Comparison of ENCODE assay signal across 8 mouse cellular contexts in genomic region chr9:64020606-64021318, GRCm38 (mm10). TPM values are rescaled to one million over a fixed set of nuclear protein-coding genes. Genes with fewer than 3 reads are reported as not detected.
DNase-seq lines count a peak whose midpoint lies in the region; ATAC-seq and TF ChIP-seq lines count a peak whose summit lies in the region.

No protein-coding gene starts in this region.

- peak; percentile 69 for DNase-seq in 3134 (ENCODE audit: extremely low read depth, insufficient read length, low spot score)
- no peak for DNase-seq in layer of hippocampus, postnatal 14 days (ENCODE audit: low spot score in 2 of 2)
- no peak for DNase-seq in right cerebral cortex, postnatal 10 days (ENCODE audit: low spot score in 2 of 2)

- H3K4me3 ChIP-seq in ES-Bruce4 (ENCODE audit: low read depth, low read length): peak overlapping the region; percentile 54
- peak overlapping the region; percentile 61 for H3K4me3 ChIP-seq in forebrain, embryonic 13.5 days
- H3K4me3 ChIP-seq in hindbrain, embryonic 16.5 days (ENCODE audit: low read length): peak overlapping the region; percentile 49
- peak overlapping the region; percentile 88 for H3K4me3 ChIP-seq in lung, embryonic 15.5 days
- H3K4me3 ChIP-seq in stomach, embryonic 15.5 days (replicated peaks): peak overlapping the region; percentile 80

- no peak for TF ChIP-seq CTCF in ES-Bruce4 (IDR thresholded peaks at IDR 0.05; ENCODE audit: low read depth, low read length)

- whole genome bisulfite sequencing in forebrain, embryonic 13.5 days: under 1% methylated on average over 62 of the region's 89 CpGs
- WGBS in hindbrain, embryonic 16.5 days: under 1% methylated on average over 75 of the region's 89 CpGs
- WGBS in lung, embryonic 15.5 days: under 1% methylated on average over 89 of the region's 89 CpGs
- under 1% methylated on average over 84 of the region's 89 CpGs for WGBS in stomach, embryonic 15.5 days

- H3K9me3 ChIP-seq in ES-Bruce4 (replicated peaks; ENCODE audit: control insufficient read depth, insufficient read depth, low read length, poor library complexity, severe bottlenecking): no peaks in the 10 kb centered on the region
- H3K9me3 ChIP-seq in forebrain, embryonic 13.5 days (replicated peaks): no peaks in the 10 kb centered on the region
- no peaks in the 10 kb centered on the region for H3K9me3 ChIP-seq in hindbrain, embryonic 16.5 days (ENCODE audit: control insufficient read depth, low read length)
- H3K9me3 ChIP-seq in lung, embryonic 15.5 days: no peaks in the 10 kb centered on the region
- H3K9me3 ChIP-seq in stomach, embryonic 15.5 days: no peaks in the 10 kb centered on the region

- H3K36me3 ChIP-seq in ES-Bruce4 (ENCODE audit: control insufficient read depth, insufficient read depth, low read length, poor library complexity, severe bottlenecking): no peaks in the 10 kb centered on the region
- no peaks in the 10 kb centered on the region for H3K36me3 ChIP-seq in forebrain, embryonic 13.5 days (ENCODE audit: poor library complexity, severe bottlenecking)
- no peaks in the 10 kb centered on the region for H3K36me3 ChIP-seq in hindbrain, embryonic 16.5 days (ENCODE audit: control insufficient read depth, insufficient read depth, low read length)
- peaks cover 6% of the 10 kb centered on the region; the same call in 1 of the 2 replicates for H3K36me3 ChIP-seq in lung, embryonic 15.5 days
- H3K36me3 ChIP-seq in stomach, embryonic 15.5 days: no peaks in the 10 kb centered on the region

- TF ChIP-seq POLR2A in ES-Bruce4 (IDR thresholded peaks at IDR 0.05; ENCODE audit: insufficient read depth, low read length): no peak

- H3K27ac ChIP-seq in ES-Bruce4 (ENCODE audit: insufficient read depth, low read length): no peak overlapping the region
- H3K27ac ChIP-seq in forebrain, embryonic 13.5 days: peak overlapping the region; percentile 78
- H3K27ac ChIP-seq in hindbrain, embryonic 16.5 days (ENCODE audit: low read depth, low read length): peak overlapping the region; percentile 64; the same call in 1 of the 2 replicates
- peak overlapping the region; percentile 99 for H3K27ac ChIP-seq in lung, embryonic 15.5 days
- H3K27ac ChIP-seq in stomach, embryonic 15.5 days: peak overlapping the region; percentile 99

- H3K9ac ChIP-seq in ES-Bruce4 (ENCODE audit: low read depth, poor library complexity, severe bottlenecking): peak overlapping the region; percentile 90
- peak overlapping the region; percentile 88 for H3K9ac ChIP-seq in forebrain, embryonic 13.5 days
- peak overlapping the region; percentile 62 for H3K9ac ChIP-seq in hindbrain, embryonic 16.5 days (ENCODE audit: low read depth, low read length)
- H3K9ac ChIP-seq in lung, embryonic 15.5 days: peak overlapping the region; percentile 98
- H3K9ac ChIP-seq in stomach, embryonic 15.5 days: peak overlapping the region; percentile 88

- peak overlapping the region; percentile 89 for H3K4me2 ChIP-seq in forebrain, embryonic 13.5 days
- peak overlapping the region; percentile 91 for H3K4me2 ChIP-seq in hindbrain, embryonic 16.5 days (ENCODE audit: low read length)
- H3K4me2 ChIP-seq in lung, embryonic 15.5 days: peak overlapping the region; percentile 94
- peak overlapping the region; percentile 95 for H3K4me2 ChIP-seq in stomach, embryonic 15.5 days

- no peak for ATAC-seq in forebrain, embryonic 13.5 days
- ATAC-seq in hindbrain, embryonic 16.5 days: no peak
- no peak for ATAC-seq in lung, embryonic 15.5 days (ENCODE audit: borderline replicate concordance, extremely low read depth, low FRiP score, low TSS enrichment)
- no peak for ATAC-seq in stomach, embryonic 15.5 days (ENCODE audit: insufficient read depth, low FRiP score, low read depth)

- peaks cover 14% of the 10 kb centered on the region for H3K27me3 ChIP-seq in ES-Bruce4 (ENCODE audit: control insufficient read depth, insufficient read depth, low read length, poor library complexity, severe bottlenecking)
- H3K27me3 ChIP-seq in forebrain, embryonic 13.5 days: peaks cover 62% of the 10 kb centered on the region
- H3K27me3 ChIP-seq in hindbrain, embryonic 16.5 days (replicated peaks; ENCODE audit: control insufficient read depth, insufficient read depth, low read length): peaks cover 9% of the 10 kb centered on the region
- no peaks in the 10 kb centered on the region for H3K27me3 ChIP-seq in lung, embryonic 15.5 days
- no peaks in the 10 kb centered on the region for H3K27me3 ChIP-seq in stomach, embryonic 15.5 days (replicated peaks)

- no peak for TF ChIP-seq EP300 in ES-Bruce4 (IDR thresholded peaks at IDR 0.05; ENCODE audit: insufficient read depth, low read depth, low read length)

- peaks cover 4% of the 10 kb centered on the region for H3K4me1 ChIP-seq in ES-Bruce4 (ENCODE audit: control insufficient read depth, insufficient read depth, low read length)
- peaks cover 76% of the 10 kb centered on the region for H3K4me1 ChIP-seq in forebrain, embryonic 13.5 days
- peaks cover 44% of the 10 kb centered on the region for H3K4me1 ChIP-seq in hindbrain, embryonic 16.5 days (ENCODE audit: control insufficient read depth, insufficient read depth, low read depth, low read length)
- H3K4me1 ChIP-seq in lung, embryonic 15.5 days: peaks cover 45% of the 10 kb centered on the region
- H3K4me1 ChIP-seq in stomach, embryonic 15.5 days: peaks cover 47% of the 10 kb centered on the region

RNA-seq across cellular contexts. Expression of gene Smad6, which starts 1.1 kb away (rescaled TPM):
- 2.7 and 4.7 TPM in 2 replicates for polyA plus RNA-seq in ES-Bruce4 (2011; ENCODE audit: insufficient read depth, insufficient read length, low read depth, missing spikeins)
- polyA plus RNA-seq in forebrain, embryonic 13.5 days (2015; fragmentation: Nextera tagmentation; extraction: Ambion mirVana): 1.6 and 1.7 TPM in 2 replicates
- 1.4 and 1.6 TPM in 2 replicates for polyA plus RNA-seq in hindbrain, embryonic 16.5 days (2015; fragmentation: Nextera tagmentation; extraction: Ambion mirVana)
- polyA plus RNA-seq in lung, embryonic 15.5 days (2015; fragmentation: Nextera tagmentation; extraction: Ambion mirVana): 13.2 and 14.1 TPM in 2 replicates
- 10.0 and 10.8 TPM in 2 replicates for polyA plus RNA-seq in stomach, embryonic 15.5 days (2015; fragmentation: Nextera tagmentation; extraction: Ambion mirVana)
- 1 to 10 TPM; 2.6 to 2.9 TPM for total RNA-seq in layer of hippocampus, postnatal 14 days (2021)
